Mouse (Mus musculus) neural tube, embryonic 13.5 days (tissue): ENCODE data around the gene Sc5d. TPM values are rescaled to one million over a fixed set of nuclear protein-coding genes. Genes with fewer than 3 reads are reported as not detected.

Experiments
- ATAC-seq: fragments of 200-750 bp; cut with Nextera tagmentation; 2 replicates; pipeline ENCODE4 v1.8.0; 2017; ENCODE audit warnings: low read depth, mild to moderate bottlenecking, moderate TSS enrichment, moderate library complexity
- H3K27ac ChIP-seq: fragments of 300-500 bp; sonication (generic); replicated peaks from 2 replicates; pipeline ENCODE4 v1.5.1; 2015; ENCODE audit warnings: moderate library complexity, mild to moderate bottlenecking, inconsistent platforms
- H3K27me3 ChIP-seq: fragments of 300-500 bp; sonication (generic); 2 replicates; pipeline ENCODE4 v1.6.1; 2015; ENCODE audit warnings: mild to moderate bottlenecking, inconsistent platforms
- H3K36me3 ChIP-seq: fragments of 300-500 bp; sonication (generic); 2 replicates; pipeline ENCODE4 v1.6.1; 2015; ENCODE audit warnings: mild to moderate bottlenecking, inconsistent platforms
- H3K4me1 ChIP-seq: fragments of 300-500 bp; sonication (generic); replicated peaks from 2 replicates; pipeline ENCODE4 v1.6.1; 2015; ENCODE audit warnings: inconsistent platforms
- H3K4me2 ChIP-seq: fragments of 300-500 bp; sonication (generic); 2 replicates; pipeline ENCODE4 v1.6.1; 2015; ENCODE audit warnings: inconsistent platforms, mild to moderate bottlenecking, moderate library complexity
- H3K4me3 ChIP-seq: fragments of 300-500 bp; sonication (generic); 2 replicates; pipeline ENCODE4 v1.5.1; 2015; ENCODE audit warnings: mild to moderate bottlenecking, inconsistent platforms
- H3K9ac ChIP-seq: fragments of 300-500 bp; sonication (generic); 2 replicates; pipeline ENCODE4 v1.6.1; 2015; ENCODE audit warnings: moderate library complexity, mild to moderate bottlenecking, inconsistent platforms
- H3K9me3 ChIP-seq: fragments of 300-500 bp; sonication (generic); 2 replicates; pipeline ENCODE4 v1.6.1; 2016; ENCODE audit warnings: inconsistent platforms
- WGBS: fragments of 180-500 bp; shearing (Covaris S2); methylation state at CpG from one replicate; pipeline ENCODE4 v1.1.7; 2015; 5-methylcytosine and 5-hydroxymethylcytosine counted together
- polyA plus RNA-seq: library from polyadenylated mRNA; unstranded; fragments of >200 nt; fragmentation: Nextera tagmentation; extraction: Ambion mirVana; gene quantifications from 2 replicates; pipeline ENCODE4 v1.2.1, GENCODE M21; 2015

The Sc5d gene
- polyA plus RNA-seq = 59.0 and 64.9 TPM in 2 replicates

GRCm38 (mm10) chr9:42264145-42264544, at the start of gene Sc5d:
Gene Sc5d, minus strand, starts transcription at chr9:42264256.
- Histone ChIP-seq H3K36me3 (peaks cover 13% of the 10 kb centered on the region), H3K4me2 (peak within 1 kb of the TSS; percentile 76), H3K9me3 (no peaks in the 10 kb centered on the region), H3K9ac (peak within 1 kb of the TSS; percentile 92), H3K27me3 (no peaks in the 10 kb centered on the region), H3K27ac (peak within 1 kb of the TSS; percentile 89), H3K4me3 (peak within 1 kb of the TSS; percentile 79), H3K4me1 (peaks cover 40% of the 10 kb centered on the region)
- peak; percentile 99 for ATAC-seq
- WGBS = under 1% methylated on average over 49 of the region's 49 CpGs

GRCm38 (mm10) chr9:42311311-42311710, 47.3 kb upstream of the Sc5d start:
- no peak overlapping the region for H3K9ac ChIP-seq
- no peaks in the 10 kb centered on the region for H3K27me3 ChIP-seq
- H3K36me3 ChIP-seq = no peaks in the 10 kb centered on the region
- no peak overlapping the region for H3K27ac ChIP-seq
- H3K4me3 ChIP-seq = no peak overlapping the region
- H3K4me2 ChIP-seq = no peak overlapping the region
- ATAC-seq = no peak
- H3K9me3 ChIP-seq = no peaks in the 10 kb centered on the region
- 92% methylated on average over 3 of the region's 3 CpGs for whole genome bisulfite sequencing
- H3K4me1 ChIP-seq = no peaks in the 10 kb centered on the region

GRCm38 (mm10) chr9:42303894-42304293, 39.8 kb upstream of the Sc5d start:
- H3K4me2 ChIP-seq = no peak overlapping the region
- H3K27me3 ChIP-seq = no peaks in the 10 kb centered on the region
- ATAC-seq = no peak
- H3K9ac ChIP-seq = no peak overlapping the region
- H3K4me3 ChIP-seq = no peak overlapping the region
- no peaks in the 10 kb centered on the region for H3K36me3 ChIP-seq
- no peak overlapping the region for H3K27ac ChIP-seq
- WGBS = 89% methylated on average over 4 of the region's 4 CpGs
- no peaks in the 10 kb centered on the region for H3K4me1 ChIP-seq
- H3K9me3 ChIP-seq = no peaks in the 10 kb centered on the region

- no peak overlapping the region for H3K27ac ChIP-seq
- no peak overlapping the region for H3K4me2 ChIP-seq
- WGBS = 80% methylated on average over 6 of the region's 6 CpGs
- H3K27me3 ChIP-seq = no peaks in the 10 kb centered on the region
- H3K4me3 ChIP-seq = no peak overlapping the region
- H3K9ac ChIP-seq = no peak overlapping the region
- ATAC-seq = no peak
- H3K36me3 ChIP-seq = no peaks in the 10 kb centered on the region
- H3K9me3 ChIP-seq = no peaks in the 10 kb centered on the region
- H3K4me1 ChIP-seq = no peaks in the 10 kb centered on the region
Observed at GRCm38 (mm10) chr9:42301082-42301633, 37.1 kb upstream of the Sc5d start.

GRCm38 (mm10) chr9:42296297-42296922, 32.4 kb upstream of the Sc5d start:
- no peak for ATAC-seq
- Histone ChIP-seq H3K9me3 (no peaks in the 10 kb centered on the region), H3K27me3 (no peaks in the 10 kb centered on the region), H3K36me3 (no peaks in the 10 kb centered on the region), H3K4me3 (no peak overlapping the region), H3K9ac (no peak overlapping the region), H3K27ac (no peak overlapping the region), H3K4me1 (no peaks in the 10 kb centered on the region), H3K4me2 (no peak overlapping the region)
- 91% methylated on average over 10 of the region's 10 CpGs for WGBS

- 69% methylated on average over 2 of the region's 2 CpGs for WGBS
- no peaks in the 10 kb centered on the region for H3K4me1 ChIP-seq
- ATAC-seq = no peak
- H3K36me3 ChIP-seq = no peaks in the 10 kb centered on the region
- no peak overlapping the region for H3K4me2 ChIP-seq
- H3K27ac ChIP-seq = no peak overlapping the region
- H3K4me3 ChIP-seq = no peak overlapping the region
- no peaks in the 10 kb centered on the region for H3K27me3 ChIP-seq
- H3K9ac ChIP-seq = no peak overlapping the region
- no peaks in the 10 kb centered on the region for H3K9me3 ChIP-seq
Observed at GRCm38 (mm10) chr9:42294131-42294530, 30.1 kb upstream of the Sc5d start.

GRCm38 (mm10) chr9:42293596-42293995, 29.5 kb upstream of the Sc5d start:
- H3K27me3 ChIP-seq = no peaks in the 10 kb centered on the region
- no peaks in the 10 kb centered on the region for H3K9me3 ChIP-seq
- WGBS = 83% methylated on average over 3 of the region's 3 CpGs
- no peaks in the 10 kb centered on the region for H3K4me1 ChIP-seq
- H3K9ac ChIP-seq = no peak overlapping the region
- H3K27ac ChIP-seq = 0 out of 2 replicates have a peak overlapping the region, but pooled peaks have one; percentile 46
- H3K4me2 ChIP-seq = no peak overlapping the region
- H3K4me3 ChIP-seq = no peak overlapping the region
- no peaks in the 10 kb centered on the region for H3K36me3 ChIP-seq
- ATAC-seq = no peak

- no peak overlapping the region for H3K4me3 ChIP-seq
- H3K27me3 ChIP-seq = no peaks in the 10 kb centered on the region
- no peaks in the 10 kb centered on the region for H3K36me3 ChIP-seq
- 0 out of 2 replicates have a peak overlapping the region, but pooled peaks have one; percentile 46 for H3K27ac ChIP-seq
- no peak overlapping the region for H3K4me2 ChIP-seq
- WGBS = 47% methylated on average over 7 of the region's 7 CpGs
- peak; percentile 47; the same call in 1 of the 2 replicates for ATAC-seq
- H3K9ac ChIP-seq = no peak overlapping the region
- no peaks in the 10 kb centered on the region for H3K4me1 ChIP-seq
- no peaks in the 10 kb centered on the region for H3K9me3 ChIP-seq
Observed at GRCm38 (mm10) chr9:42293051-42293450, 29.0 kb upstream of the Sc5d start.

GRCm38 (mm10) chr9:42279676-42280075, 15.6 kb upstream of the Sc5d start:
- Histone ChIP-seq H3K36me3 (no peaks in the 10 kb centered on the region), H3K4me3 (no peak overlapping the region), H3K9ac (no peak overlapping the region), H3K27ac (no peak overlapping the region), H3K9me3 (no peaks in the 10 kb centered on the region), H3K27me3 (no peaks in the 10 kb centered on the region), H3K4me2 (no peak overlapping the region), H3K4me1 (no peaks in the 10 kb centered on the region)
- 75% methylated on average over 4 of the region's 4 CpGs for WGBS
- no peak for ATAC-seq

- Histone ChIP-seq H3K36me3 (no peaks in the 10 kb centered on the region), H3K9ac (no peak overlapping the region), H3K4me3 (no peak overlapping the region), H3K27me3 (no peaks in the 10 kb centered on the region), H3K4me1 (no peaks in the 10 kb centered on the region), H3K9me3 (no peaks in the 10 kb centered on the region), H3K4me2 (no peak overlapping the region), H3K27ac (no peak overlapping the region)
- WGBS = 74% methylated on average over 3 of the region's 3 CpGs
- no peak for ATAC-seq
Observed at GRCm38 (mm10) chr9:42278046-42278445, 14.0 kb upstream of the Sc5d start.

GRCm38 (mm10) chr9:42277606-42278005, 13.6 kb upstream of the Sc5d start:
- no peak overlapping the region for H3K4me3 ChIP-seq
- H3K36me3 ChIP-seq = no peaks in the 10 kb centered on the region
- WGBS = 100% methylated on average over 1 of the region's 1 CpGs
- no peaks in the 10 kb centered on the region for H3K9me3 ChIP-seq
- no peak for ATAC-seq
- H3K27me3 ChIP-seq = no peaks in the 10 kb centered on the region
- no peak overlapping the region for H3K27ac ChIP-seq
- no peaks in the 10 kb centered on the region for H3K4me1 ChIP-seq
- H3K4me2 ChIP-seq = no peak overlapping the region
- H3K9ac ChIP-seq = no peak overlapping the region

GRCm38 (mm10) chr9:42277162-42277561, 13.1 kb upstream of the Sc5d start:
- H3K27ac ChIP-seq = no peak overlapping the region
- no peak for ATAC-seq
- H3K36me3 ChIP-seq = no peaks in the 10 kb centered on the region
- H3K4me2 ChIP-seq = no peak overlapping the region
- H3K4me1 ChIP-seq = no peaks in the 10 kb centered on the region
- no peak overlapping the region for H3K4me3 ChIP-seq
- H3K27me3 ChIP-seq = no peaks in the 10 kb centered on the region
- H3K9ac ChIP-seq = no peak overlapping the region
- no peaks in the 10 kb centered on the region for H3K9me3 ChIP-seq

GRCm38 (mm10) chr9:42275761-42276145, 11.7 kb upstream of the Sc5d start:
- no peaks in the 10 kb centered on the region for H3K4me1 ChIP-seq
- 70% methylated on average over 11 of the region's 11 CpGs for WGBS
- no peak overlapping the region for H3K27ac ChIP-seq
- no peaks in the 10 kb centered on the region for H3K27me3 ChIP-seq
- no peak for ATAC-seq
- H3K4me2 ChIP-seq = no peak overlapping the region
- no peaks in the 10 kb centered on the region for H3K36me3 ChIP-seq
- H3K9ac ChIP-seq = no peak overlapping the region
- no peak overlapping the region for H3K4me3 ChIP-seq
- H3K9me3 ChIP-seq = no peaks in the 10 kb centered on the region
